Mouse (Mus musculus) kidney, adult 2 months (tissue): ENCODE measurements around the gene Psmd6.

ENCODE experiments used
- CTCF ChIP-seq: fragments of 200-500 bp; conservative IDR thresholded peaks from 2 replicates; pipeline ENCODE4 v1.5.1; 2011; ENCODE audit warnings: low read depth, mild to moderate bottlenecking, control low read depth, low read length, moderate library complexity, mixed read lengths; ENCODE audit not compliant: insufficient read depth, insufficient read length
- POLR2A ChIP-seq: fragments of 200-500 bp; IDR thresholded peaks from one replicate; pipeline ENCODE4 v1.6.1; 2011; ENCODE audit warnings: low read depth, low read length, control low read depth

DNA sequence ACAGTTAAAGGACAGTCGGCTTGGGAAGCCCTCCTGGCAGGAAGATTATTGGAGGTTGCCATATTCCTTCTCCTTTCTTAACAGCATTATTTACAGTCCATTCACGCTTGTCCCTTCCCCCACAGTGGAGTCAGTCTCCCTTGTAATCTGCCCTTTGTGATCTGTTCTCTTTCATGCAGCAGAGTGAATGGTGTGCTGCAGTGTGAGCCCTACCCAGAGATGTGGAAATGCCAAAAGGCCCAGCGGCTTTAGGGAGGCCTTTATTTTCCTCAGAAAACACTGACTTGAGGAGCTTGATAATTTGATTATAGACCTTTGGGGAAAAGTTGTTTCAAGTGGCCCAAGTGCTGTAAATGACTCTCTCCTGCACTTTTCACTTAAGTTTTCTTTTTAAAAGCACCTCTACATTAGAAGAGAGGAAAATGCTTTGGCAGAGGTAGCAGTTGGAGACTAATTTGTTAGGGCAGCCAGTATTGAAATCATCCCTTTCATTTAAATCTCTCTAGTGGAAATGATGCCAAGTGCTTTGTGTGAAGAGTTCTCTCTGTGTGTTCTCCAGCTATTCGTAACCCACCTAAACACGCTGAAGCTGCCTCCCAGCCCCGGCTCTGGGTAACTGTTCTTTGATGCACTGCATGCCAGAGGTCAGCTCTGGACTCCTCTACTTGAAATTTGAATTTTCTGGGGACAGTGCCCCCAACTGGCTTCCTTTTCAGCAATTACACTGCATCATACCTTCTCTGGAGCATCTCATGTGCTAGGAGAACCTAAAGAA lies 50.1 kb downstream of the Psmd6 start:
- TF ChIP-seq CTCF (no peak), POLR2A (no peak)
